Mouse (Mus musculus): ENCODE results near the gene 1700018F24Rik. TPM values are rescaled to one million over a fixed set of nuclear protein-coding genes. Genes with fewer than 3 reads are reported as not detected.
"Not testable (repeated sequence)": the region's sequence is repeated elsewhere in the genome, so short reads cannot be mapped to it uniquely, and the experiment has no call there.

1700018F24Rik gene
- total RNA-seq, 2 experiments from 2014 or later = not detected

GRCm38 (mm10) chr5:145057907-145058306 lies 15.1 kb downstream of the 1700018F24Rik start:
- no peak for DNase-seq (ENCODE audit: extremely low spot score in 1 of 2, low spot score in 2 of 2)
- intact Hi-C loops (cut with DNase I) = no loop called here
- no peak for TF ChIP-seq CTCF (IDR thresholded peaks at IDR 0.05)
- H3K4me3 ChIP-seq = no peak overlapping the region
- no peak overlapping the region for H3K27ac ChIP-seq

- TF ChIP-seq CTCF (IDR thresholded peaks at IDR 0.05) = no peak; the same call in 1 of the 2 replicates
- no peak for DNase-seq (ENCODE audit: extremely low spot score in 1 of 2, low spot score in 2 of 2)
- intact Hi-C loops (cut with DNase I) = no loop called here
- Histone ChIP-seq H3K27ac (no peak overlapping the region), H3K4me3 (no peak overlapping the region)
Observed at GRCm38 (mm10) chr5:145058722-145059121, 15.9 kb downstream of the 1700018F24Rik start.

- Histone ChIP-seq H3K4me3 (no peak overlapping the region), H3K27ac (no peak overlapping the region)
- DNase-seq (ENCODE audit: extremely low spot score in 1 of 2, low spot score in 2 of 2) = no peak
- intact Hi-C loops (cut with DNase I) = no loop called here
- no peak for TF ChIP-seq CTCF (IDR thresholded peaks at IDR 0.05)
Observed at GRCm38 (mm10) chr5:145059524-145059923, 16.7 kb downstream of the 1700018F24Rik start.

- DNase-seq (ENCODE audit: extremely low spot score in 1 of 2, low spot score in 2 of 2) = no peak
- intact Hi-C loops (cut with DNase I) = loop anchor here (5.0 to 10.0 kb wide), 3 partner anchors 48 to 190 kb away; no protein-coding TSS in a partner anchor
- no peak for TF ChIP-seq CTCF (IDR thresholded peaks at IDR 0.05)
Observed at GRCm38 (mm10) chr5:145064765-145065340, 22.1 kb downstream of the 1700018F24Rik start.

GRCm38 (mm10) chr5:145068863-145069262 lies 26.1 kb downstream of the 1700018F24Rik start:
- no peak overlapping the region for H3K27ac ChIP-seq
- no peak for DNase-seq (ENCODE audit: extremely low spot score in 1 of 2, low spot score in 2 of 2)
- intact Hi-C loops (cut with DNase I) = loop anchor here (5.0 to 10.0 kb wide), 3 partner anchors 52 to 194 kb away; no protein-coding TSS in a partner anchor
- no peak overlapping the region for H3K4me3 ChIP-seq
- no peak for TF ChIP-seq CTCF (IDR thresholded peaks at IDR 0.05)

More at GRCm38 (mm10) chr5:145064765-145065340, 22.1 kb downstream of the 1700018F24Rik start:
- no peak overlapping the region for H3K4me3 ChIP-seq
- no peak overlapping the region for H3K27ac ChIP-seq

GRCm38 (mm10) chr5:145069707-145070106 lies 26.9 kb downstream of the 1700018F24Rik start:
- intact Hi-C loops (cut with DNase I) = loop anchor here (5.0 to 10.0 kb wide), 3 partner anchors 52 to 195 kb away; no protein-coding TSS in a partner anchor
- DNase-seq (ENCODE audit: extremely low spot score in 1 of 2, low spot score in 2 of 2) = peak; percentile 70 to 79
- Histone ChIP-seq H3K27ac (no peak overlapping the region), H3K4me3 (no peak overlapping the region)
- TF ChIP-seq CTCF (IDR thresholded peaks at IDR 0.05) = peak; percentile 93

GRCm38 (mm10) chr5:145071342-145071741 lies 28.6 kb downstream of the 1700018F24Rik start:
- H3K4me3 ChIP-seq = no peak overlapping the region
- intact Hi-C loops (cut with DNase I) = no loop called here
- no peak overlapping the region for H3K27ac ChIP-seq
- TF ChIP-seq CTCF (IDR thresholded peaks at IDR 0.05) = no peak; the same call in none of the 2 replicates
- no peak for DNase-seq (ENCODE audit: extremely low spot score in 1 of 2, low spot score in 2 of 2)

- H3K4me3 ChIP-seq = no peak overlapping the region
- intact Hi-C loops (cut with DNase I) = no loop called here
- DNase-seq (ENCODE audit: extremely low spot score in 1 of 2, low spot score in 2 of 2) = no peak
- no peak overlapping the region for H3K27ac ChIP-seq
- TF ChIP-seq CTCF (IDR thresholded peaks at IDR 0.05) = no peak
Observed at GRCm38 (mm10) chr5:145075081-145075480, 32.3 kb downstream of the 1700018F24Rik start.

- intact Hi-C loops (cut with DNase I) = no loop called here
- H3K27ac ChIP-seq = no peak overlapping the region
- TF ChIP-seq CTCF (IDR thresholded peaks at IDR 0.05) = no peak
- DNase-seq (ENCODE audit: extremely low spot score in 1 of 2, low spot score in 2 of 2) = no peak
- H3K4me3 ChIP-seq = no peak overlapping the region
Observed at GRCm38 (mm10) chr5:145081866-145082613, 39.2 kb downstream of the 1700018F24Rik start.

- Histone ChIP-seq H3K27ac (peak overlapping the region; percentile 91), H3K4me3 (peak overlapping the region; percentile 84)
- intact Hi-C loops (cut with DNase I); DNase-seq (ENCODE audit: extremely low spot score in 1 of 2, low spot score in 2 of 2): not testable (repeated sequence)
Observed at GRCm38 (mm10) chr5:145083201-145083600, 40.4 kb downstream of the 1700018F24Rik start.

GRCm38 (mm10) chr5:145083632-145084451 lies 41.1 kb downstream of the 1700018F24Rik start, which contains the start of the genes Arpc1a and Kpna7:
TSS of gene Arpc1a (plus strand) at chr5:145083830.
TSS of gene Kpna7 (minus strand) at chr5:145084030.
- TF ChIP-seq CTCF (IDR thresholded peaks at IDR 0.05) = no peak; the same call in 1 of the 2 replicates
- DNase-seq (ENCODE audit: extremely low spot score in 1 of 2, low spot score in 2 of 2) = peak; percentile 90
- Histone ChIP-seq H3K4me3 (peak within 1 kb of the TSS; percentile 84), H3K27ac (peak within 1 kb of the TSS; percentile 91)
- intact Hi-C loops (cut with DNase I) = no loop called here
